Mouse (Mus musculus) C3H10T1/2 (cell line): Measurements from ENCODE around the gene Gm5938. TPM values are rescaled to one million over a fixed set of nuclear protein-coding genes. Genes with fewer than 3 reads are reported as not detected.

Source experiments
- polyA plus RNA-seq, 2 experiments: library from polyadenylated mRNA; unstranded; fragments of >200 nt; fragmentation: generic; extraction: Trizol; gene quantifications; one replicate each; pipeline ENCODE4 v1.2.1; 2012; ENCODE audit warnings: missing spikeins in 2 of 2

Gm5938 gene
- not detected for polyA plus RNA-seq

GRCm38 (mm10) chrX:78125167-78125566 lies at the start of gene Gm5938:
Gene Gm5938, plus strand, starts transcription at chrX:78125467.

GRCm38 (mm10) chrX:78091274-78091673 lies 34.0 kb upstream of the Gm5938 start, which contains the start of gene Obp1a:
Gene Obp1a, minus strand, starts transcription at chrX:78091374.

Other genes starting within 250 kb of the Gm5938 start
- gene 5430402E10Rik, start 200.4 kb upstream of the Gm5938 start, polyA plus RNA-seq, result not detected
- gene Obp1a, start 34.1 kb upstream of the Gm5938 start, polyA plus RNA-seq, result not detected
- gene Obp1b, start 61.3 kb downstream of the Gm5938 start, polyA plus RNA-seq, result not detected
- gene Gm14743, start 120.5 kb downstream of the Gm5938 start, polyA plus RNA-seq, result not detected
- gene 4930480E11Rik, start 244.2 kb downstream of the Gm5938 start, polyA plus RNA-seq, result not detected